Mouse (Mus musculus) ES-E14 (cell line): ENCODE measurements around the gene Ccdc88c. TPM values are rescaled to one million over a fixed set of nuclear protein-coding genes. Genes with fewer than 3 reads are reported as not detected.
"Not testable (repeated sequence)": the region's sequence is repeated elsewhere in the genome, so short reads cannot be mapped to it uniquely, and the experiment has no call there.

Experiments used
- DNase-seq: peaks from one replicate; pipeline ENCODE4 v3.0.0-alpha.2; 2013; ENCODE audit warnings: low read depth, low spot score
- H3K27ac ChIP-seq: 2 replicates; pipeline ENCODE4 v1.5.1; 2012; ENCODE audit warnings: low read depth, mild to moderate bottlenecking, low read length, moderate library complexity, mixed read lengths; ENCODE audit not compliant: poor library complexity, insufficient read depth, severe bottlenecking
- H3K36me3 ChIP-seq: 2 replicates; pipeline ENCODE4 v1.6.1; 2012; ENCODE audit warnings: mild to moderate bottlenecking, low read length, moderate library complexity, mixed read lengths; ENCODE audit not compliant: control insufficient read depth, poor library complexity, insufficient read depth, severe bottlenecking
- H3K4me1 ChIP-seq, 2 experiments: fragments of 150-350 bp in 1 of 2; sonication (generic) in 1 of 2; 2 replicates each; pipeline ENCODE4 v1.6.1; 2012; ENCODE audit warnings: low read length in 2 of 2, mild to moderate bottlenecking in 1 of 2, mixed read lengths in 1 of 2; ENCODE audit not compliant: control insufficient read depth in 2 of 2, insufficient read depth in 2 of 2, poor library complexity in 1 of 2
- H3K4me3 ChIP-seq, 2 experiments: fragments of 150-350 bp in 1 of 2; sonication (generic) in 1 of 2; 2 replicates each; pipeline ENCODE4 v1.5.1; 2012; ENCODE audit warnings: low read length in 2 of 2, low read depth in 1 of 2, mild to moderate bottlenecking in 1 of 2, mixed read lengths in 1 of 2; ENCODE audit not compliant: insufficient read depth in 1 of 2, poor library complexity in 1 of 2, severe bottlenecking in 1 of 2
- H3K9ac ChIP-seq: 2 replicates; pipeline ENCODE4 v1.6.1; 2012; ENCODE audit warnings: low read depth, mild to moderate bottlenecking, low read length, mixed read lengths; ENCODE audit not compliant: poor library complexity, insufficient read depth, severe bottlenecking
- H3K9me3 ChIP-seq: fragments of 150-350 bp; sonication (generic); 2 replicates; pipeline ENCODE4 v1.6.1; 2012; ENCODE audit warnings: low read depth, mild to moderate bottlenecking, low read length; ENCODE audit not compliant: control insufficient read depth, insufficient read depth
- CHD2 ChIP-seq: IDR thresholded peaks from 2 replicates; pipeline ENCODE4 v1.6.1; 2014; ENCODE audit warnings: mild to moderate bottlenecking, low read depth, low read length, inconsistent platforms
- HCFC1 ChIP-seq: IDR thresholded peaks from 2 replicates; pipeline ENCODE4 v1.6.1; 2012; ENCODE audit warnings: low read length, inconsistent platforms, borderline replicate concordance; ENCODE audit not compliant: insufficient read depth
- MAFK ChIP-seq: IDR thresholded peaks from 2 replicates; pipeline ENCODE4 v1.6.1; 2014; ENCODE audit warnings: mild to moderate bottlenecking, low read depth, low read length, inconsistent platforms; ENCODE audit not compliant: insufficient read depth
- ZC3H11A ChIP-seq: IDR thresholded peaks from 2 replicates; pipeline ENCODE4 v1.6.1; 2012; ENCODE audit warnings: low read depth, mild to moderate bottlenecking, inconsistent platforms, low read length, borderline replicate concordance
- ZNF384 ChIP-seq: IDR thresholded peaks from 2 replicates; pipeline ENCODE4 v1.6.1; 2012; ENCODE audit warnings: low read depth, low read length, inconsistent platforms
- in situ Hi-C, 2 experiments: fragments of 600-800 bp; cut with MboI; formaldehyde crosslinking; loops; one replicate each; pipeline ENCODE4 v1.15.1; 2025; ENCODE audit warnings: low sequenced_read_pairs in 2 of 2, inconsistent platforms in 1 of 2; ENCODE audit not compliant: unreplicated experiment in 2 of 2
- total RNA-seq: library from RNA; depleted of rRNA; stranded (reverse); fragments of 300-350 nt; gene quantifications from 2 replicates; pipeline ENCODE4 v1.2.3, GENCODE M21; 2012

The Ccdc88c gene
- total RNA-seq, 1 experiment = 35.7 TPM

DNA sequence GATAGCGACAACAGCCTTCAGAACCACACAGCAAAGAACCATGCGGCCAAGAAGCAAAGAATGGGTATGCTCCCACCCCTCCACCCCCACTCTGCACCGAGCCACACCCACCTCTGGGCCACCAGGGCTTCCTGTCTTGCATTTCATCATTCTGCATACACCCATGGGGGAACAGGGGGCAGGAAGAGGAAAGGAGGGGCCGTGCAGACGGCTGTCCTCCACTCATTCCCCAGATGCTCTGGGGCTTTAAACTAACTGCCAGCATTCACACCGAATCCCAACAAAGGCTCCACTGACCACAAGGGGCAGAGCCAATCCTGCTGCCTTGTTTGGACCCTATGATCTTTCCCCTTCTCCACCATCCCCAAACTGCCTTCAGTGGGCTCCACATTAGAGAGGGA is 10.9 kb downstream of the Ccdc88c start:
- Histone ChIP-seq H3K9me3 (no peaks in the 10 kb centered on the region), H3K9ac (no peak overlapping the region), H3K4me3 (peak overlapping the region; percentile 14 to 15; a peak in 1 of 4 replicates), H3K36me3 (peaks cover 3% of the 10 kb centered on the region; the same call in 1 of the 2 replicates), H3K27ac (0 out of 2 replicates have a peak overlapping the region, but pooled peaks have one; percentile 10), H3K4me1 (peaks cover 24 to 63% of the 10 kb centered on the region in 2 experiments)
- TF ChIP-seq ZC3H11A (no peak), ZNF384 (no peak), HCFC1 (no peak), CHD2 (no peak), MAFK (no peak)
- in situ Hi-C loops = no loop called here
- no peak for DNase-seq

DNA sequence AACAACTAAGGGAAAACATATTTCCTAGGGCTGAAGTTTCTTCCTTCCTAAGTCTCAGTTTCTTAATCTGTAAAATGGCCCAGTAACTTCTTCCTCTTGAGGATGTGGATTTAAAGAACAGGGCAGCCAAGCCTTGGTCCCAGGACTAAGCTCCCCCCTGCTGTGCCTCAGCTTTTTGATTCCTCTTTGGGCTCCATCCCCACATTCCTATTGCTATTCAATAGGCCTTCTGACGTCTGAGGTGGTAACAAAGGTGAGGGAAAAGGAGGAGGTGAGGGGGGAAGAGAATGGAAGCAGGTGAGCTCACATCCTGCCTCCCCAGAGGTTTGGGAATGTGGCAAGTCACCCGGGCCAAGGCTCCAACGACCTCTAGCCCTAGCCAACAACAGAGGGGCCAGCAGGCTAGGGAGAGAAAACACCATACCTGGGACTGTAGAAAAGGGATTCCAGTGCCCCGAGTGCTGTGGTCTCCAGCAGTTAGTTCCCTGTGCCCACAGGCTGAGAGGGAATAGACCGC is 12.4 kb downstream of the Ccdc88c start:
- TF ChIP-seq MAFK = 0 out of 2 replicates have a peak, but pooled peaks have one; percentile 36
- TF ChIP-seq ZNF384 = no peak
- in situ Hi-C loops = no loop called here
- Histone ChIP-seq H3K9ac (peak overlapping the region; percentile 24), H3K27ac (peak overlapping the region; percentile 96), H3K9me3 (no peaks in the 10 kb centered on the region), H3K4me3 (peak overlapping the region in 1 of 2 experiments; percentile 46; a peak in 2 of 4 replicates), H3K36me3 (peaks cover 1% of the 10 kb centered on the region; the same call in 1 of the 2 replicates), H3K4me1 (peaks cover 22 to 70% of the 10 kb centered on the region in 2 experiments)
- DNase-seq = peak; percentile 80

GRCm38 (mm10) chr12:101015926-101016325 is 12.9 kb downstream of the Ccdc88c start:
- in situ Hi-C loops = no loop called here
- TF ChIP-seq HCFC1 (0 out of 2 replicates have a peak, but pooled peaks have one; percentile 2), CHD2 (no peak)
- H3K4me1 ChIP-seq = peaks cover 22 to 72% of the 10 kb centered on the region in 2 experiments
- H3K4me3 ChIP-seq = peak overlapping the region; percentile 42 to 46; a peak in 3 of 4 replicates
- H3K36me3 ChIP-seq = no peaks in the 10 kb centered on the region
- H3K27ac ChIP-seq = peak overlapping the region; percentile 96
- no peaks in the 10 kb centered on the region for H3K9me3 ChIP-seq
- H3K9ac ChIP-seq = peak overlapping the region; percentile 46
- no peak for DNase-seq

- Histone ChIP-seq H3K9me3 (no peaks in the 10 kb centered on the region), H3K9ac (peak overlapping the region; percentile 46), H3K4me1 (peaks cover 27 to 75% of the 10 kb centered on the region in 2 experiments), H3K27ac (peak overlapping the region; percentile 96), H3K4me3 (peak overlapping the region; percentile 42 to 46; a peak in 3 of 4 replicates), H3K36me3 (no peaks in the 10 kb centered on the region)
- TF ChIP-seq ZNF384 (no peak), CHD2 (no peak)
- DNase-seq = no peak
- in situ Hi-C loops = no loop called here
These were observed 13.7 kb downstream of the Ccdc88c start for GRCm38 (mm10) chr12:101015165-101015560.

DNA sequence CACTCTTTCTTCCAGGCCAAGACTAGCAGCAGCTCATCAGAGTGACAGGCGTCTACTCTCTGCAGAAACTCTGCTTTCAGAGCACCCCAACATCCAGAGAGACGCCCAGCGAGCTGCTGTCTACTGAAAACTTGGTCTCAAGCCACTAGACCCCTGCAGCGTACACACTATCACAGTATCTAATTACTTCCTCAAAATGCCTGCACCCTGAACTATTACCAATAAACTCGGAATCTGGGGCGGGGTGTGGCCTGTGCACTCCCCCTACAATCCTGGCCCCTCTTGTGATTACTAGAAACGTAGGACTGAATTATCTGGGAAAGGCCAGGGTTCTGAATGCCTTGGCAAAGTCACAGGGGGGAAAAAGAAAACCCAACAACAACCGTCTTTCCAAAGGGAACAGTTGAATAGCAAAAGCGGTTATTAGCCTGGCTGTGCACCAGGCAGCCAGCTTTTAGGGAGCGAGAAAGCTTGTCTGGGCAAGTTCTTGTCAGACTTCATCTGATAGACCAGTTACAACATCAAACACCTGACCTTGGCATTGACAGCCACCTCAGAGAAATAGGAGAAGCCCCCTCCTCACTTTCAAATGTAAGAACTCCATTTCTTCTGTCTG is 14.2 kb downstream of the Ccdc88c start:
- H3K4me3 ChIP-seq = peak overlapping the region; percentile 42 to 46; a peak in 2 of 4 replicates
- no peak for TF ChIP-seq HCFC1
- no peak for TF ChIP-seq CHD2
- no peak for TF ChIP-seq ZNF384
- TF ChIP-seq MAFK = no peak
- TF ChIP-seq ZC3H11A = no peak
- H3K36me3 ChIP-seq = no peaks in the 10 kb centered on the region
- in situ Hi-C loops = no loop called here
- peak overlapping the region; percentile 96; the same call in 1 of the 2 replicates for H3K27ac ChIP-seq
- peaks cover 27 to 72% of the 10 kb centered on the region in 2 experiments for H3K4me1 ChIP-seq
- H3K9ac ChIP-seq = peak overlapping the region; percentile 46; the same call in 1 of the 2 replicates
- no peaks in the 10 kb centered on the region for H3K9me3 ChIP-seq
- DNase-seq = no peak

DNA sequence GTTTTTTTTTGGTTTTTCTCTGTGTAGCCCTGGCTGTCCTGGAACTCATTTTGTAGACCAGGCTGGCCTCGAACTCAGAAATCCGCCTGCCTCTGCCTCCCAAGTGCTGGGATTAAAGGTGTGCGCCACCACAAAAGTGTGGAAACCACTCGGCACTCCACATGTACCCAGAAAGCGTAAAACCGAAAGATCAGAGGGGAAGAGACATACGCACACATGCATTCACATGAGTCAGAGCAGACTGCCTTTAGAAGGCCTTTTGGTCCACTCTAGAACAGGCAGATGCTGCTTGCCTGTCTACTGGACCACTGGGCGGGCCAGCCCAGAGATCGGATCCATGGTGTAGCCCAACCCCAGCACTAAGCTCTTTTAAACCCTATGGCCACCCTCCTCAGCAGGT is 15.2 kb downstream of the Ccdc88c start:
- DNase-seq, H3K4me3 ChIP-seq, H3K9me3 ChIP-seq, in situ Hi-C loops, H3K27ac ChIP-seq, H3K9ac ChIP-seq, H3K36me3 ChIP-seq: not testable (repeated sequence)
- peaks cover 25 to 65% of the 10 kb centered on the region in 2 experiments for H3K4me1 ChIP-seq
